Mouse (Mus musculus) 416B (cell line): ENCODE measurements at regions not wholly inside any gene's neighbourhood (a gene's known extent, or its start where the extent isn't known, plus 50 kb on each side); places are given as distances from the start of the nearest gene placed in this dataset.

Source experiments
- DNase-seq: peaks from one replicate; pipeline ENCODE4 v3.0.0; 2011; ENCODE audit warnings: low read depth

- DNase-seq, result no peak
These were observed 151.1 kb downstream of the Sp3 start for GRCm38 (mm10) chr2:72829139-72829538.

DNA sequence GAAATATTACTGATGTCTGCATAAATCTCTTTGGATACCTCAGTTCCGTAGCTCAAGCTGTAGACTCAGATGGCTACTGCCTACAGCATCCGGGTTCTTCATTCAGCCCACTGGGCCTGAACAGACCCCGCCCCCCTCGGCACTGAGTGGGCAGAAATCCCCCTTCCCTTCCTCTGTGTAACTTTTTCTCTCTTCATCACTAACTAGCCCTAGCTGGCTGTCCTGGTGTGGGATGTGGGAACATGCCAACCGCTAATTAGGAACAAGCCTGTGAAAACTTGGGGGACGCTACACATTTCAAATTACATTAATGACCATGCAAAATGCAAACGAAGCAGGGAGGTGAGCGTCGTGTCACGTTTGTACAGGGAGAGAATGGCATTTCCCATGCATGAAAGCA is 147.5 kb downstream of the Sp3 start:
- DNase-seq, result no peak

DNA sequence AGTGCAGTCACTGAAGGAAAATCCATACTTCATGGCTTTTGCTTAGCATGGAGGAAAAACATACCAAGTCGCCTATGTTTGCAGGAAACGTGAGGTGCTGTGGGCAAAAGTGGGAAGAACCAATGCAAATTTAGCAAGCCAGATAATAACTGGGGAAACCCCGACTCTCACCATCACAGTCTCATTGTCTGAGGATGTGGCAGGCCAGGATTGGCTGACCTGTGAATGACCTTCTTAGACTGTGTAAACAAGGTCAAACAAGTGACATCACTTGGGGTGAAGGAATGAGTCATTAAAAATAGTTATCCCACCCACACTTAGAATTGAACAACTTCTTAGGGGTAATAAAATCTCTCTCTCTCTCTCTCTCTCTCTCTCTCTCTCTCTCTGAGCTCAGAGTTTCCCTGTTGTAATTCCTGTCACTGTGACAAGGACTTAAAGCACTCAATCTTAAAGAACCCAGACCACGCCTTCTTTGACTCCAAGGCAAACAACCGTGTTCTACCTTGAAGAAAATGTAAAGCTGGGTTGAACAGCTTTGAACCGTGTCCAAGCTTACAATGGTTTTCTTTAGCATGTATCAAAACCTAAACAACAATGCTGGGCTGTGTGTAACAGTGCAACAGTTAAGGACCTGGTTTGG is 142.0 kb downstream of the Sp3 start:
- peak; percentile 54 for DNase-seq

DNA sequence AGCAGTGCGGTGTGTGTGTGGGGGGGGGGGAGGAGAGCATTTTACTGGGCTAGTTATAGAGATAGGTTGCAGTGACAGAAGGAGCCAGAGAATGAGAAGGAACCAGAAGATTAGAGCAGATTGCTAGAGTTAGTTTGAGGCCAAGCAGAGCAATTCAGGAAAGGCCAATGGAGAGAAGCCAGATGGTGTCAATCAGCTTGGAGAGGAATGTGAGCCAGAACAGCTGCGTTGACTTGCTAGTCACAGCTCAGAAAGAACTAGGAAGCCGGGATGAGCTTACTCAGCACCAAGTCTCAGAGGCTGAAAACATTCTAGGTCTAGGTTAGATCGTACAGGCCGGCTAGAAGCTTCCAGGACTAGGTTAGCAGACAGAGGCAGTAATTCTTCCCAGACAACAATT is 140.6 kb downstream of the Sp3 start:
- DNase-seq, result no peak

DNA sequence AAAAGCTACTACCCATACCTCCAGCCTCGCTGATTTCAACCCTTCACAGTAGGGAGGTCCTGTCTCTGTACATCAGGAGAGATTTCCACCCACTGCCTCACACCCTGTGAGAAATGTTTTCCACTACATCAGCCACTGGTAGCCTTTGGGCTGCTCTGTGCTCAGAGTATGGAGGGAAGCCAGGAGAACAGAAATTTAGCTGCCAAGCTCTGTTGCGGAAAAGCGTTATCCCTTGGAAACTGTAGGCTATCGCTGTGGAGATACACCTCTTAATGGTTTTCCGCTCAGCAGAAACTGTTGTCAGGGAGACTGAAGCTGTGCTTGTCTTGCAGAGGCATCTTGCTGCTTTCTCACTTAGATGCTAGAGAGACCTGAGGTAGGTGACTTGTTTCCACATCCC is 138.9 kb downstream of the Sp3 start:
- DNase-seq, result no peak

- no peak for DNase-seq
These were observed 136.6 kb downstream of the Sp3 start for GRCm38 (mm10) chr2:72843610-72844009.

DNA sequence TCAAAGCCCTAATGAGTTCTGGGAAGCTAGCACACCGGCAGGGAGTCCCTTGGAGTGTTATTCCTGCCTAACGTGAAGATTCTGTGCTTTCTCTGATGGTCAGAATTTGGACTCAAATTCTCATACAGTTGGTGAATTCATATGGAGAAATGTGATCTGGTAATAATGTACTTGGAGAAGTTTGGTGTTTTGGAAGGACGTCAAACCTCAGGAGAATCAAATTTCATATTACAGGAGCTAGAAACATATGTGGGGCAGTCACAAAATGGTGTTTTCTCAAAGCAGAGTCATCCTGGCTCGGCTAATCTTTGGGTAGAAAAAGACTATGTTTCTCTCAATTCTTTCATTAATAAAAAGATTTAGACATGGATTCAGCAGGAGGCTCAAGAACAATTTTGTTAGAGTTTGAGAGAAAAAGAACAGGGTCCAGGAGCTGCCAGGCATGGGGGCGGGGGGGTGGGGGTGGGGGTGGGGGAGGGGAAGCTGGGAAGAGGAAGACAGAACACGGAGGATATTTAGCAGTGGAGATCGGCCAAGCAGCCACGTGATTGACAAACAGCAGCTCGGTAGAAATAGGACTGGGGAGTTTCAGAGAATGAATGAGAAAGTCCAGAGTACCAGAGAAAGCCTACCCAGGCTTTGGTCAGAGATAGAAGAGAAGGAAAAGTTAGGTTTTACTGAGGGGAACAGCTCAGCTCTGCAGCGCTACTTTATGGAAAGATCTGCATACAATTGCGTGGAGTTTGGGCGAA is 130.6 kb downstream of the Sp3 start:
- no peak for DNase-seq

GRCm38 (mm10) chr2:72852509-72852908 is 127.7 kb downstream of the Sp3 start:
- DNase-seq, result peak; percentile 63

DNA sequence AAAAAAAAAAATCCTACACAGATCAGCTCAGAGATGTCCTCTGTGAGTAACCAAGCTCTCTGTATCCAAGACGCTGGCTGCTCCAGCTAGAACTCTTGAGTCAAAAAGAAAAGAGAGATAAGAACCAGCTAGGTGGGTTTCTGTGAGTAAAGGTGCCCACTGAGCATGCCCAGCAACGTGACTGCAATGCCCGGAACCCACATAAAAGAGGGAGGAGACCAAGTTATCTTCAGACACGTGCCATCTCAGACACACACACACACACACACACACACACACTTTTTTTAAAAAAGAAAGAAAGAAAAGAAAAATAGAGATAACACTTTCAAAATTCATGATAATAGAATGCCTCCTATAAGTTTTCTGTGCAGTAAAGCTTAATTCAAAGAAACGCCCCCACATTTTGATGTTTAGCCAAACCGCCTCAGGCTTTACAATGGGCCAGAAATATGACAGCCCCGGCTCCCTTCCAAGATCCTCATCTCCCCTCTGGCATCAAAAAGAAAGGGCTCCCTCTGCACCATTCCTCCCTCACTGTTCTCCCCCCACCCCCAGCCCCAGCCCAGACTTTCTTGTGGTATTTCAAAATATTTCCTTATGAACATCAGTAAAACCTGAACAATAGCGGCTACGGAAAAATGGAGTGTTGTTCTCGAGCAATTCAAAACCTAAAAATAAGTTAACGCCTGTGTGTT is 124.8 kb downstream of the Sp3 start:
- DNase-seq, result no peak

- no peak for DNase-seq
These were observed 124.1 kb downstream of the Sp3 start for GRCm38 (mm10) chr2:72855971-72856755.

- DNase-seq, result no peak
These were observed 122.9 kb downstream of the Sp3 start for GRCm38 (mm10) chr2:72857377-72857776.

GRCm38 (mm10) chr2:72865462-72866365 is 114.5 kb downstream of the Sp3 start:
- no peak for DNase-seq

DNA sequence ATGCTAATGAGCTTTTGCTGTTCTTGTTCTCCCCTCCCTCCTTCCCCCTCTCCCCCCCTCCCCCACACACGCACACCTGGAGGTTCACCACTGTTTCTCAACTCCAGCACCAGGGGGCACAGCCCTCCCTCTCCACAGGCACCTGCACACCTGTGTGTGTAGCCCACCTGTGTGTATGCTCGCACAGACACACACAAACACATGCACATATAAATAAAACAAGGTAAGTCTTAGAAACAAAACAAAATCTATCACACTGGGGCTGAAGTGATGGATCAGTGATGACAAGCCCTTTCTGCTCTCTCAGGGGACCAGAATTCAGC is 113.9 kb downstream of the Sp3 start:
- DNase-seq, result no peak

GRCm38 (mm10) chr2:72868173-72868572 is 112.1 kb downstream of the Sp3 start:
- no peak for DNase-seq

- DNase-seq, result no peak
These were observed 108.4 kb downstream of the Sp3 start for GRCm38 (mm10) chr2:72871836-72872235.

DNA sequence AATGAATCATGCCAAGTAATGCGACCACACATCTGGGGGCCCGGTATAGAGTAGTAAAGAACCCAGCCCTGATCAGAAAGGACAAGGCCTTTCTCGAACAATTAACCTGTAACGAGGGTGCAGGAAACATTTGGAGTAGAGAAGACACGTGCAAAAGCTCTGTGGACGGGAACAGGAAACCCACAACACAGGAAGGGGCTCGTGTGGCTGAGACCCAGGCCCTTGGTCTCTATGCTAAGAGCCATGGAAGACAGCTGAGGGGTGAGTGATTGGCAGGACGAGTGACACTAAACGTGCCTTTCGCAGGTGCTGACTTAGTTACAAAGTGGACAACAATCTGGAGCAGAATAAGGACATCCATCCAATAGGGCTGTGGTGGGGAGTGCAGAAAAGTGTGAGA is 106.3 kb downstream of the Sp3 start:
- DNase-seq, result peak; percentile 3

GRCm38 (mm10) chr2:72874533-72874932 is 105.7 kb downstream of the Sp3 start:
- no peak for DNase-seq

GRCm38 (mm10) chr2:72875677-72876076 is 104.6 kb downstream of the Sp3 start:
- DNase-seq, result no peak

DNA sequence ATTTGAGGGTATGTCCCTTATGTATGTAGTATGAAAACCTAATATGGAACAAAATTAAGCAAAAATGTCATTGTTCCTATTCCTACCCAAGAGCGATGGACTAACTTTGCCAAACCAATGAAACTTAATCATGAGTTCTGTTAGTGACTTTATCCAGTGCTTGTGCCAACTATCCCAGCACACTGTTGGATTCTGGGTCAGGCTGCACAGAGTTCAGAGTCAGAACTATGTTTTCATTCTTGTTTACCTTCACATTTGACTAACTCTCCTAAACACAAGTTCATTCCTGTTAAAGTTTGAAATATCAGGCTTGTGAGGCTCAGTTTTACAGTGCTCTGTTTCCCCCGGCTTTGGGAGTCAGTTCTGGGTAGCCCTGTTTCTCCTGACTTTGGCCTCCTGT is 100.2 kb downstream of the Sp3 start:
- DNase-seq, result no peak

- DNase-seq, result no peak
These were observed 98.7 kb downstream of the Sp3 start for GRCm38 (mm10) chr2:72881554-72881953.

DNA sequence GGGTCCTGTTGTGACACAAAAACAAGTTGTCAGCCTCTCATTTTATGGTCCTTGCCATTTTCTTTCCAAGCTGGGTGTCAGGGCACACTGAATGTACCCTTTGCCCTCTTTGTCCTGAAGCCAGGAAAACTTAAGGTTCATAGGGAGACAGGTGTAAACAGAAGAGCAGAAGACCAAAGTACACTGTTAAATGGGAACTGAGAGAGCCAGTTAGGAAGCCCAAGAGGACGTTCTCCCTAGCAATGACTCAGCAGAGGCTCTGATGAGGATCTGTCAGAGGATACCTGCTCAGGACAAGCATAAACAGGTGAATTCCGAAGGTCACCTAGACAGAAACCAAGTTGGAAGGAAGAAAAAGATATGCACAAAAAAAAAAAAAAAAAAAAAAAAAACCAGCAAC is 94.0 kb downstream of the Sp3 start:
- no peak for DNase-seq
